Mouse (Mus musculus) kidney, embryonic 14.5 days (tissue): Measurements from ENCODE around the gene Apoe. TPM values are rescaled to one million over a fixed set of nuclear protein-coding genes. Genes with fewer than 3 reads are reported as not detected.

ENCODE experiments used
- ATAC-seq: fragments of 200-750 bp; cut with Nextera tagmentation; 2 replicates; pipeline ENCODE4 v1.8.0; 2017; ENCODE audit warnings: moderate number of reproducible peaks, mild to moderate bottlenecking, moderate TSS enrichment, moderate library complexity; ENCODE audit not compliant: low FRiP score, low TSS enrichment
- H3K27ac ChIP-seq: fragments of 300-500 bp; sonication (generic); 2 replicates; pipeline ENCODE4 v1.5.1; 2014; ENCODE audit warnings: low read depth, mild to moderate bottlenecking, low read length, moderate library complexity, mixed read lengths
- H3K27me3 ChIP-seq: fragments of 300-500 bp; sonication (generic); 2 replicates; pipeline ENCODE4 v1.6.1; 2014; ENCODE audit warnings: mild to moderate bottlenecking, low read length; ENCODE audit not compliant: control insufficient read depth, insufficient read depth
- H3K36me3 ChIP-seq: fragments of 300-500 bp; sonication (generic); 2 replicates; pipeline ENCODE4 v1.6.1; 2014; ENCODE audit warnings: low read length, mixed read lengths; ENCODE audit not compliant: control insufficient read depth, insufficient read depth
- H3K4me1 ChIP-seq: fragments of 300-500 bp; sonication (generic); 2 replicates; pipeline ENCODE4 v1.6.1; 2014; ENCODE audit warnings: low read length, mixed read lengths; ENCODE audit not compliant: control insufficient read depth, insufficient read depth
- H3K4me2 ChIP-seq: fragments of 300-500 bp; sonication (generic); replicated peaks from 2 replicates; pipeline ENCODE4 v1.6.1; 2014; ENCODE audit warnings: low read depth, mild to moderate bottlenecking, low read length
- H3K4me3 ChIP-seq: fragments of 300-500 bp; sonication (generic); 2 replicates; pipeline ENCODE4 v1.5.1; 2014; ENCODE audit warnings: mild to moderate bottlenecking, low read length
- H3K9ac ChIP-seq: fragments of 300-500 bp; sonication (generic); 2 replicates; pipeline ENCODE4 v1.6.1; 2014; ENCODE audit warnings: low read depth, mild to moderate bottlenecking, low read length, moderate library complexity
- H3K9me3 ChIP-seq: fragments of 300-500 bp; sonication (generic); 2 replicates; pipeline ENCODE4 v1.6.1; 2016; ENCODE audit warnings: low read length; ENCODE audit not compliant: control insufficient read depth
- WGBS: fragments of 180-500 bp; shearing (Covaris S2); extraction: QIAGEN DNeasy Blood & Tissue Kit; methylation state at CpG from one replicate; pipeline ENCODE4 v1.1.7; 2014; 5-methylcytosine and 5-hydroxymethylcytosine counted together
- polyA plus RNA-seq: library from polyadenylated mRNA; unstranded; fragments of >200 nt; fragmentation: Nextera tagmentation; extraction: Ambion mirVana; gene quantifications from 2 replicates; pipeline ENCODE4 v1.2.1, GENCODE M21; 2014

Gene Apoe
- 175 and 184 TPM in 2 replicates for polyA plus RNA-seq

DNA sequence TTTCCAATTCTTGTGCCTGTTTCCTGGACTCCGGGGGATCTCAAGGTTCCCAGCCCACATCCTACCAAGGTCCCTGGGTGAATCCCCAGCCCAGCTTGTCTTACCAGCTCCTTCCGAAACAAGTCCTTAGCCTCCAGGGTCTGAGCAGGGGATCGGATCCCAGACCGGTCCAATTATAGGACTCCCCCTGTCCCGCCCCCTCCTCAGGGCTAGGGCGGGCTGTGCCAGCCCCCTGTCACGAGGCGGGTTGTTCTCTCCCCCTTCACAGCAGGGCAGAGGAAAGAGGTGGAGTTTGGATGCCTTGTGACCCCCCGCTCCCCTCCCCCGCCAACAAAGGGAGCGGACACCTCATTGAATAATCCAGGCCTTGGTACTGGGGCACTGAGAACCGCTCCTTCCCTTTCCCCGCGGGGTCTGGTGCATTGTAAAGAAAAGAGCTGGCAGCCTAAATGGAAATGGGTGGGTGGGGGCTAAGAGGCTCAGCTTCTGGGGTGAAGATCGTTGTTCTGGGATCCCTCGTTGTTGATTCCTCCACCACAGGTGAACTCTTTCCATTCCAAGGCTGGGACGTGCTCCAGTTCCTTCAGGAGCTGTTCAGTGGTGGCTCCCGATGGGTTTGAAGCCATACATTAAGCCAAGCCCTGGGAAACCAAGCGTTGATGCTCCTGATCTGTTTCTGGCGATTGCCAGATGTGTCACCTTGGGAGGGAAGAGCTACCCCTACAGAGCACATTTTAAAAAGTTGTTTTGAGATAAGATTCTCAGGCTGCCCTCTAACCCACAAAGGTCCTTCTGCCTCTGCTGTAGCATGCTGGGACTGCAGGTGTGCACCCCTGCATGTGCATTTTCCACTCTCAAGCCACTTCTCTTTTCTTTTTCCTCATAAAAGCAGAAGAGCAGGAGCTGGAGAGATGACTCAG lies at the start of gene Apoe:
TSS of gene Apoe (minus strand) at position 282 of the 920 bp plus-strand sequence.
- H3K4me2 ChIP-seq: peak within 1 kb of the TSS; percentile 60
- ATAC-seq: peak; percentile 36
- peak within 1 kb of the TSS; percentile 46 for H3K9ac ChIP-seq
- peaks cover 12% of the 10 kb centered on the region; the same call in 1 of the 2 replicates for H3K4me1 ChIP-seq
- WGBS: 3% methylated on average over 20 of the region's 20 CpGs
- H3K36me3 ChIP-seq: peaks cover 24% of the 10 kb centered on the region
- 0 out of 2 replicates have a peak within 1 kb of the TSS, but pooled peaks have one; percentile 6 for H3K27ac ChIP-seq
- no peaks in the 10 kb centered on the region for H3K9me3 ChIP-seq
- H3K27me3 ChIP-seq: no peaks in the 10 kb centered on the region
- peak within 1 kb of the TSS; percentile 21 for H3K4me3 ChIP-seq

GRCm38 (mm10) chr7:19747420-19748218 lies 48.6 kb upstream of the Apoe start:
- no peak for ATAC-seq
- Histone ChIP-seq H3K27ac (peak overlapping the region; percentile 92), H3K4me3 (peak overlapping the region; percentile 90), H3K27me3 (no peaks in the 10 kb centered on the region), H3K9me3 (no peaks in the 10 kb centered on the region), H3K4me2 (peak overlapping the region; percentile 67), H3K4me1 (peaks cover 51% of the 10 kb centered on the region), H3K36me3 (peaks cover 14% of the 10 kb centered on the region), H3K9ac (peak overlapping the region; percentile 93; the same call in 1 of the 2 replicates)
- 3% methylated on average over 25 of the region's 25 CpGs for WGBS

DNA sequence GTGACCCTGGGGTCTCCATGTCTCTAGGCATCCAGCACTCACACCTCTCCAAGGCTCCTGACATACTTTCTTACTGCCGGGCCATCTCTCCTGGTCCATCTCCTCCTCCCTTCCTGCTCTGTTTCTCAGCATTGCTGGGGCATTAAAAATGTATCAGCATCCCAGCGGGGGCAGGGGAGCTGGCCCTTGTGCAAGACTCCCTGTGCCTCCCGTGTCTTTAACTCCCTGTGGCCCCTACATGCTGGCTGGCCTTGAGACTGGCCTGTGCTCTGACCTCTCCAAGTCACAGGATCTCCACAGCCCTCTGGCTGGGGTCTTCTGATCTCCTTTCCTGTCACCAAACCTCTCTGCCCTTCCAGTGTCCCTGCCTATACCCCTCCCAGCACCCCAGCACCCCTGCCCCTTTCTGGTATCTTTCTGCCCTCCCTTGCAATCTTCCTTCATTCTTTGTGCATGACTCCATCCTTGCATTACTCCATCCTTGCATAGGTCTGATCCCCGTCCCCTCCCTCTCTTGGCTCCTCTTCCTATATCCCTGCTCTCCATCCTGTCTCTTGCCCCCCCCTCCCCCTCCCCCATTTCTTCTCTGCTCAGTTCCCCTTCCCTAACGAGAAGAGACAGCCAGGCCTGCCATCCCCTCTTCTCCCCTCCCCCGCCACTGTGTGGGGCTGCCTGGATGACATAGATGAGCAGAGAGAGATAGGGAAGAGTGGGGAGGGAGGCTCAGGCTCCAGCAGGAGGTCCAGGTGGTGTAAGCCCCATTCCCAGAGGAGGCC lies 47.6 kb upstream of the Apoe start:
- Histone ChIP-seq H3K9me3 (no peaks in the 10 kb centered on the region), H3K36me3 (peaks cover 14% of the 10 kb centered on the region), H3K4me1 (peaks cover 61% of the 10 kb centered on the region), H3K4me3 (peak overlapping the region; percentile 90), H3K27me3 (no peaks in the 10 kb centered on the region), H3K4me2 (peak overlapping the region; percentile 67), H3K9ac (0 out of 2 replicates have a peak overlapping the region, but pooled peaks have one; percentile 28), H3K27ac (peak overlapping the region; percentile 78; the same call in 1 of the 2 replicates)
- 18% methylated on average over 6 of the region's 6 CpGs for WGBS
- ATAC-seq: no peak

- 54% methylated on average over 9 of the region's 10 CpGs for WGBS
- H3K4me1 ChIP-seq: peaks cover 68% of the 10 kb centered on the region
These were observed 47.0 kb upstream of the Apoe start for GRCm38 (mm10) chr7:19745971-19746370.

DNA sequence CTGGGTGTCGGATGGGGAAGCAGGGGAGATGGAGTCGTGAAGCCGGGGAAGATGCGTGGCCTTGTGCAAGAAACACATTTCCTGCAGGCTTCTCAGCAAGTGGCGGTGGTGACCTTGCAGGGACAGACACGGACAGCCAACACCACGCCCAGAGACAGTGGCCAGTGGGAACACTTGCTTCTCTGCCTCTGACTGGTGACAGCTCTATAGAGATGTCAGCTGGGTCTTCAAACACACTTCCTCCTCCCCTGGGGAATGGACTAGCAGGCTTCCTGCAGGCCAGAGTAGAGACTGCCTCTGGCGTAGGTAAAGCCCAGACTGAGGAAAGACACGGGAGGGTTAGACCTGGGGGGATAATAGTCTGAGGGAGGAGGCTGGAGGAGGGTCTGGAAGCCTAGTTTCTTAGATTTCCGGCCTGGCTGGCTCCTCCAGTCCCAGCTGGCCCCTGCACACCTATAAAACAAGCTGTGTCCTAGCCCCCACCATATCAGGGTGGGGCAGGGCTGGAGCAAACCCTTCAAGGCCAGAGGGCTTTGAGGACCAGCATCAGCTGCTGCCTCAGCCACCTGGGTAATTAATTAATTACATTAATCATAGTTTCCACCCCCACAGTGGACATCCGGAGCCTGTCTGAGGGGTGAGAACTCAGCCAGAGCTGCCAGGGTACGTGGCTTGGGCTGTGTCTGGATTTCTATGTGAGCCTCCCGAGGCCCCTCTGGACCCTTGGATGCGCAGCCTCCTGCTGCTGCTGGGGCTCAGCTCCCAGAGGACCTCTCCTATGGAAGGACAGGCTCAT lies 45.8 kb upstream of the Apoe start:
- Histone ChIP-seq H3K4me1 (peaks cover 67% of the 10 kb centered on the region), H3K27ac (peak overlapping the region; percentile 69; the same call in 1 of the 2 replicates), H3K36me3 (peaks cover 20% of the 10 kb centered on the region), H3K4me3 (no peak overlapping the region), H3K9ac (peak overlapping the region; percentile 25; the same call in 1 of the 2 replicates), H3K9me3 (0 out of 2 replicates have a peak, but pooled peaks cover 3% of the 10 kb centered on the region), H3K27me3 (no peaks in the 10 kb centered on the region), H3K4me2 (peak overlapping the region; percentile 6)
- ATAC-seq: no peak
- 38% methylated on average over 14 of the region's 14 CpGs for WGBS

More at GRCm38 (mm10) chr7:19745971-19746370, 47.0 kb upstream of the Apoe start:
- no peak for ATAC-seq
- H3K27me3 ChIP-seq: no peaks in the 10 kb centered on the region
- H3K27ac ChIP-seq: peak overlapping the region; percentile 69; the same call in 1 of the 2 replicates
- H3K4me2 ChIP-seq: no peak overlapping the region
- no peaks in the 10 kb centered on the region for H3K9me3 ChIP-seq
- peaks cover 14% of the 10 kb centered on the region for H3K36me3 ChIP-seq
- H3K9ac ChIP-seq: no peak overlapping the region
- no peak overlapping the region for H3K4me3 ChIP-seq

DNA sequence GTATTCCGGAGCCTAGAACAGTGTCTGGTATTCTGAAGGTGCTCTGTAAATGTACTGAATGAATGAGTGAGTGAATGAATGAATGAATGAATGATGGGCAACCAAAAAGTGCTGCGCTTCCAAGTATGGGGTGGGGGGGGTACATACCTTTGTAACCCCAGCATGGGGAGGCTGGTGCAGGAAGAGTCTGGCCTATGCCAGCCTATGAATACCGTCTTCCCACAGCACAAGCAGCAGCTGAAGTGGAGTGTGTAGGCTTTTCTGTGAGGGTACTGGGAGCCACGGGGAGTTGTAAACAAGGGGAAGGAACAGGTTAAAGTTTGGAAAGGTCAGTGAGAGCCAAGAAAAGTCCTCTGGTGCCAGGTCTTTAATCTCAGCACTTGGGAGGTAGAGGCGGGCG lies 44.8 kb upstream of the Apoe start:
- Histone ChIP-seq H3K36me3 (peaks cover 25% of the 10 kb centered on the region), H3K4me2 (no peak overlapping the region), H3K4me3 (no peak overlapping the region), H3K27me3 (no peaks in the 10 kb centered on the region), H3K27ac (no peak overlapping the region), H3K9ac (no peak overlapping the region), H3K4me1 (peaks cover 67% of the 10 kb centered on the region), H3K9me3 (0 out of 2 replicates have a peak, but pooled peaks cover 3% of the 10 kb centered on the region)
- WGBS: 84% methylated on average over 6 of the region's 6 CpGs
- ATAC-seq: no peak

DNA sequence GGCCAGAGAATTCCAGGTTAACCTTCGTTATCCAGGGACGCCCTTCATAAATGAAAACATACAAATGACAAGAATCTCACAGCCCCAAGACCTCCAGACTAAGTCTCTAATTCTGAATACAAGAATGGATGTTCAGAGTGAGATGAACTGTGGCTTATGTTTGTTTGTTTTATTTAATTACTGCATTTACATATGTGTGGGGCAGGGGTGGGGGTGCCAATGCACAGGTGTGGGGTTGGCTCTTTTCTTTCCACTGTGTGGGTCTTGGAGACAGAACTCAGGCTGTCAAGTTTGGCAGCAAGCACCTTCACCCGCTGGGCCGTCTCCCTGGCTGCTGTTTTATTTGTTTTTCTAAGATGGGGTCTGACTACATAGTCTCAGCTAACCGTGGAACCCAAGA lies 43.5 kb upstream of the Apoe start:
- no peak for ATAC-seq
- WGBS: 30% methylated on average over 5 of the region's 5 CpGs
- 0 out of 2 replicates have a peak, but pooled peaks cover 3% of the 10 kb centered on the region for H3K9me3 ChIP-seq

More for the DNA sequence above, 43.5 kb upstream of the Apoe start:
- Histone ChIP-seq H3K27me3 (no peaks in the 10 kb centered on the region), H3K27ac (peak overlapping the region; percentile 62; the same call in 1 of the 2 replicates), H3K4me3 (no peak overlapping the region), H3K4me2 (no peak overlapping the region), H3K36me3 (peaks cover 35% of the 10 kb centered on the region), H3K9ac (no peak overlapping the region), H3K4me1 (peaks cover 61% of the 10 kb centered on the region)
